Mouse (Mus musculus) liver, embryonic 14.5 days (tissue): ENCODE measurements around the gene Ppp1r12b. TPM values are rescaled to one million over a fixed set of nuclear protein-coding genes. Genes with fewer than 3 reads are reported as not detected.
A peak's percentile ranks its signal among the peaks of the same experiment; 100 is the strongest.

Experiments used
- ATAC-seq: fragments of 200-750 bp; cut with Nextera tagmentation; 2 replicates; pipeline ENCODE4 v1.8.0; 2017; ENCODE audit warnings: moderate number of reproducible peaks, mild to moderate bottlenecking, moderate library complexity; ENCODE audit not compliant: insufficient read depth
- DNase-seq, 3 experiments: peaks; one replicate each; pipeline ENCODE4 v3.0.0-alpha.2; 2012 to 2013; ENCODE audit warnings: low read depth in 3 of 3, low spot score in 3 of 3
- H3K27ac ChIP-seq: fragments of 300-500 bp; sonication (generic); 2 replicates; pipeline ENCODE4 v1.5.1; 2014; ENCODE audit warnings: moderate library complexity, mild to moderate bottlenecking, control low read depth, inconsistent platforms
- H3K27me3 ChIP-seq: fragments of 300-500 bp; sonication (generic); 2 replicates; pipeline ENCODE4 v1.6.1; 2014; ENCODE audit warnings: mild to moderate bottlenecking, low read length, moderate library complexity; ENCODE audit not compliant: control insufficient read depth, insufficient read depth
- H3K36me3 ChIP-seq: fragments of 300-500 bp; sonication (generic); replicated peaks from 2 replicates; pipeline ENCODE4 v1.6.1; 2014; ENCODE audit warnings: low read depth; ENCODE audit not compliant: control insufficient read depth, insufficient read depth
- H3K4me1 ChIP-seq, 2 experiments: fragments of 200-500 bp in 1 of 2; fragments of 300-500 bp in 1 of 2; sonication (generic) in 1 of 2; replicated peaks; 2 replicates each; pipeline ENCODE4 v1.6.1; 2012 to 2014; ENCODE audit warnings: antibody characterized with exemption in 1 of 2, inconsistent platforms in 1 of 2, low read length in 1 of 2; ENCODE audit not compliant: control insufficient read depth in 2 of 2, insufficient read depth in 2 of 2
- H3K4me2 ChIP-seq: fragments of 300-500 bp; sonication (generic); 2 replicates; pipeline ENCODE4 v1.6.1; 2014; ENCODE audit warnings: low read depth, mild to moderate bottlenecking, control low read depth, moderate library complexity
- H3K4me3 ChIP-seq, 2 experiments: fragments of 200-500 bp in 1 of 2; fragments of 300-500 bp in 1 of 2; sonication (generic) in 1 of 2; 2 replicates each; pipeline ENCODE4 v1.5.1; 2012 to 2014; ENCODE audit warnings: low read depth in 2 of 2, low read length in 2 of 2, mild to moderate bottlenecking in 2 of 2, control low read depth in 1 of 2, inconsistent platforms in 1 of 2, moderate library complexity in 1 of 2; ENCODE audit not compliant: insufficient read depth in 1 of 2
- H3K9ac ChIP-seq: fragments of 300-500 bp; sonication (generic); replicated peaks from 2 replicates; pipeline ENCODE4 v1.6.1; 2014; ENCODE audit warnings: mild to moderate bottlenecking, control low read depth, moderate library complexity
- H3K9me3 ChIP-seq: fragments of 300-500 bp; sonication (generic); 2 replicates; pipeline ENCODE4 v1.6.1; 2016; ENCODE audit warnings: low read length, mixed read lengths; ENCODE audit not compliant: control insufficient read depth
- CTCF ChIP-seq: IDR thresholded peaks from 2 replicates; pipeline ENCODE4 v1.5.1; 2016; ENCODE audit warnings: antibody characterized with exemption, low read depth, control low read depth
- EP300 ChIP-seq: IDR thresholded peaks from 2 replicates; pipeline ENCODE4 v1.6.1; 2016; ENCODE audit warnings: antibody characterized with exemption, low read depth
- WGBS: fragments of 180-500 bp; shearing (Covaris S2); extraction: QIAGEN DNeasy Blood & Tissue Kit; methylation state at CpG from one replicate; pipeline ENCODE4 v1.1.7; 2014; ENCODE audit not compliant: insufficient replicate concordance; 5-methylcytosine and 5-hydroxymethylcytosine counted together
- polyA plus RNA-seq, 2 experiments: library from polyadenylated mRNA; depleted of rRNA in 1 of 2; stranded (reverse) in 1 of 2; unstranded in 1 of 2; fragments of >200 nt; fragmentation: Nextera tagmentation in 1 of 2; extraction: Ambion mirVana in 1 of 2; gene quantifications; 2 replicates each; pipeline versions ENCODE4 v1.2.1 to v1.2.3; 2012 to 2014

Gene Ppp1r12b
- polyA plus RNA-seq, 2 experiments = 1.6 to 1.7 TPM

- no peak overlapping the region for H3K9ac ChIP-seq
- no peak for ATAC-seq
- H3K27me3 ChIP-seq = peaks cover 41% of the 10 kb centered on the region
- no peaks in the 10 kb centered on the region; a peak in 1 of 4 replicates for H3K4me1 ChIP-seq
- H3K27ac ChIP-seq = no peak overlapping the region
- H3K36me3 ChIP-seq = no peaks in the 10 kb centered on the region
- no peak for TF ChIP-seq CTCF
- TF ChIP-seq EP300 = no peak
- 62% methylated on average over 7 of the region's 7 CpGs for WGBS
- no peak overlapping the region for H3K4me2 ChIP-seq
- no peak for DNase-seq
- H3K4me3 ChIP-seq = no peak overlapping the region
- no peaks in the 10 kb centered on the region for H3K9me3 ChIP-seq
These were observed 244.7 kb downstream of the Ppp1r12b start for GRCm38 (mm10) chr1:134711061-134711460.

GRCm38 (mm10) chr1:134709411-134710306 is 246.1 kb downstream of the Ppp1r12b start:
- no peak overlapping the region for H3K27ac ChIP-seq
- no peak for ATAC-seq
- H3K9ac ChIP-seq = no peak overlapping the region
- peak overlapping the region in 1 of 2 experiments; percentile 23; a peak in 2 of 4 replicates for H3K4me3 ChIP-seq
- H3K27me3 ChIP-seq = peaks cover 44% of the 10 kb centered on the region
- H3K4me1 ChIP-seq = no peaks in the 10 kb centered on the region; a peak in 1 of 4 replicates
- no peaks in the 10 kb centered on the region for H3K36me3 ChIP-seq
- no peak for DNase-seq
- TF ChIP-seq CTCF = no peak
- TF ChIP-seq EP300 = no peak
- no peaks in the 10 kb centered on the region for H3K9me3 ChIP-seq
- peak overlapping the region; percentile 37 for H3K4me2 ChIP-seq
- WGBS = 20% methylated on average over 26 of the region's 26 CpGs

GRCm38 (mm10) chr1:134708801-134709385 is 246.8 kb downstream of the Ppp1r12b start:
- ATAC-seq (no peak), DNase-seq (no peak)
- H3K9ac ChIP-seq = no peak overlapping the region
- peak overlapping the region; percentile 37 for H3K4me2 ChIP-seq
- TF ChIP-seq CTCF (no peak), EP300 (no peak)
- peaks cover 44% of the 10 kb centered on the region for H3K27me3 ChIP-seq
- H3K27ac ChIP-seq = no peak overlapping the region
- WGBS = under 1% methylated on average over 46 of the region's 46 CpGs
- H3K36me3 ChIP-seq = no peaks in the 10 kb centered on the region
- no peaks in the 10 kb centered on the region for H3K4me1 ChIP-seq
- peak overlapping the region in 1 of 2 experiments; percentile 23; a peak in 2 of 4 replicates for H3K4me3 ChIP-seq
- H3K9me3 ChIP-seq = no peaks in the 10 kb centered on the region

GRCm38 (mm10) chr1:134708274-134708673 is 247.5 kb downstream of the Ppp1r12b start:
- 6% methylated on average over 8 of the region's 8 CpGs for WGBS
- Histone ChIP-seq H3K4me2 (no peak overlapping the region), H3K27ac (no peak overlapping the region), H3K4me3 (no peak overlapping the region), H3K36me3 (no peaks in the 10 kb centered on the region), H3K27me3 (peaks cover 44% of the 10 kb centered on the region), H3K4me1 (no peaks in the 10 kb centered on the region), H3K9ac (no peak overlapping the region), H3K9me3 (no peaks in the 10 kb centered on the region)
- TF ChIP-seq CTCF (no peak), EP300 (no peak)
- DNase-seq (no peak), ATAC-seq (no peak)

GRCm38 (mm10) chr1:134707516-134707915 is 248.2 kb downstream of the Ppp1r12b start:
- Histone ChIP-seq H3K9ac (no peak overlapping the region), H3K4me3 (no peak overlapping the region), H3K36me3 (no peaks in the 10 kb centered on the region), H3K27ac (no peak overlapping the region), H3K9me3 (no peaks in the 10 kb centered on the region), H3K4me2 (no peak overlapping the region), H3K4me1 (no peaks in the 10 kb centered on the region), H3K27me3 (peaks cover 44% of the 10 kb centered on the region)
- no peak for ATAC-seq
- no peak for DNase-seq
- TF ChIP-seq CTCF (no peak), EP300 (no peak)
- WGBS = 46% methylated on average over 3 of the region's 3 CpGs
